In genomic region chr3:15175811-15176210, GRCm38 (mm10) we compare ENCODE assay signal across 26 mouse cellular contexts.
A peak's percentile ranks its signal among the peaks of the same experiment; 100 is the strongest.
DNase-seq lines count a peak whose midpoint lies in the region; ATAC-seq and TF ChIP-seq lines count a peak whose summit lies in the region.
"Had no signal": no experiment of that assay in that cellular context is flagged by ENCODE, and none has a peak within 500 bp of the region (broad histone marks: within the 10 kb centered on the region; RNA-seq: fewer than 3 reads in every experiment).

No protein-coding gene starts in this region.

- H3K9ac ChIP-seq in midbrain, postnatal 0 days (replicated peaks; ENCODE audit: low read length, poor library complexity, severe bottlenecking) = no peak overlapping the region
- H3K9ac ChIP-seq in midbrain, embryonic 16.5 days (ENCODE audit: low read depth, low read length) = no peak overlapping the region
- H3K9ac ChIP-seq in forebrain, embryonic 11.5 days (ENCODE audit: low read length) = no peak overlapping the region
- H3K9ac ChIP-seq: embryonic facial prominence, embryonic 12.5 days; embryonic facial prominence, embryonic 15.5 days; forebrain, embryonic 12.5 days; forebrain, embryonic 15.5 days; heart, embryonic 13.5 days; hindbrain, embryonic 14.5 days had no signal

- DNase-seq in midbrain, postnatal 0 days (ENCODE audit: low spot score) = no peak
- peak; percentile 34 to 60 for DNase-seq in spleen, adult 2 months (ENCODE audit: low read depth in 1 of 2, low spot score in 2 of 2)
- no peak for DNase-seq in cerebellum, adult 11 months
- no peak for DNase-seq in forebrain, embryonic 11.5 days (ENCODE audit: low spot score)
- no peak for DNase-seq in thymus, postnatal 36 days
- DNase-seq: adrenal gland, postnatal 10 days; adrenal gland, postnatal 36 days; cerebellum, adult 2 months; cerebellum, adult 9-11 months; cerebellum, postnatal 25 days; gastrocnemius, postnatal 25 days; heart, adult 2 months; heart, postnatal 14 days; heart, postnatal 4 days had no signal

- no peaks in the 10 kb centered on the region for H3K36me3 ChIP-seq in midbrain, postnatal 0 days (ENCODE audit: insufficient read depth, low read length)
- H3K36me3 ChIP-seq in midbrain, embryonic 16.5 days (ENCODE audit: control insufficient read depth, insufficient read depth, low read length) = no peaks in the 10 kb centered on the region
- no peaks in the 10 kb centered on the region for H3K36me3 ChIP-seq in spleen, adult 2 months (ENCODE audit: control insufficient read depth, insufficient read depth, low read length)
- H3K36me3 ChIP-seq in forebrain, embryonic 11.5 days (ENCODE audit: control insufficient read depth, insufficient read depth, low read length) = no peaks in the 10 kb centered on the region
- H3K36me3 ChIP-seq: embryonic facial prominence, embryonic 12.5 days; embryonic facial prominence, embryonic 15.5 days; forebrain, embryonic 12.5 days; forebrain, embryonic 15.5 days; G1E; heart, embryonic 10.5 days; heart, embryonic 13.5 days had no signal

- H3K4me1 ChIP-seq in midbrain, postnatal 0 days (ENCODE audit: insufficient read depth, low read length) = no peaks in the 10 kb centered on the region
- H3K4me1 ChIP-seq in midbrain, embryonic 16.5 days (ENCODE audit: control insufficient read depth, insufficient read depth, low read length) = no peaks in the 10 kb centered on the region
- peaks cover 11% of the 10 kb centered on the region for H3K4me1 ChIP-seq in spleen, adult 2 months (ENCODE audit: control insufficient read depth, insufficient read depth, insufficient read length)
- H3K4me1 ChIP-seq in forebrain, embryonic 11.5 days (replicated peaks; ENCODE audit: control insufficient read depth, insufficient read depth, low read length) = no peaks in the 10 kb centered on the region
- H3K4me1 ChIP-seq: embryonic facial prominence, embryonic 12.5 days; embryonic facial prominence, embryonic 15.5 days; forebrain, embryonic 12.5 days; forebrain, embryonic 15.5 days; heart, embryonic 10.5 days; heart, embryonic 13.5 days had no signal

- no peak overlapping the region for H3K4me2 ChIP-seq in midbrain, postnatal 0 days (ENCODE audit: low read depth, low read length, poor library complexity, severe bottlenecking)
- no peak overlapping the region for H3K4me2 ChIP-seq in midbrain, embryonic 16.5 days (ENCODE audit: low read length)
- no peak overlapping the region for H3K4me2 ChIP-seq in forebrain, embryonic 11.5 days (ENCODE audit: low read depth, low read length, severe bottlenecking)
- H3K4me2 ChIP-seq: embryonic facial prominence, embryonic 12.5 days; embryonic facial prominence, embryonic 15.5 days; forebrain, embryonic 12.5 days; forebrain, embryonic 15.5 days; heart, embryonic 13.5 days; hindbrain, embryonic 14.5 days had no signal

- no peak for TF ChIP-seq POLR2A in spleen, adult 2 months (IDR thresholded peaks at IDR 0.05; ENCODE audit: low read depth, low read length)

- H3K9me3 ChIP-seq in midbrain, postnatal 0 days (ENCODE audit: low read length) = no peaks in the 10 kb centered on the region
- no peaks in the 10 kb centered on the region for H3K9me3 ChIP-seq in midbrain, embryonic 16.5 days (replicated peaks; ENCODE audit: control insufficient read depth, low read length, poor library complexity, severe bottlenecking)
- H3K9me3 ChIP-seq in forebrain, embryonic 11.5 days (ENCODE audit: control insufficient read depth, low read length) = no peaks in the 10 kb centered on the region
- H3K9me3 ChIP-seq: embryonic facial prominence, embryonic 12.5 days; embryonic facial prominence, embryonic 15.5 days; forebrain, embryonic 12.5 days; forebrain, embryonic 15.5 days; G1E; heart, embryonic 10.5 days; heart, embryonic 13.5 days had no signal

- H3K4me3 ChIP-seq in midbrain, postnatal 0 days (ENCODE audit: low read depth, low read length) = no peak overlapping the region
- no peak overlapping the region for H3K4me3 ChIP-seq in midbrain, embryonic 16.5 days (ENCODE audit: low read depth, low read length)
- H3K4me3 ChIP-seq in spleen, adult 2 months (ENCODE audit: extremely low read depth, insufficient read depth, insufficient read length) = no peak overlapping the region
- H3K4me3 ChIP-seq in forebrain, embryonic 11.5 days (ENCODE audit: low read depth, low read length) = no peak overlapping the region
- H3K4me3 ChIP-seq: embryonic facial prominence, embryonic 12.5 days; embryonic facial prominence, embryonic 15.5 days; forebrain, embryonic 12.5 days; forebrain, embryonic 15.5 days; heart, adult 2 months; heart, embryonic 10.5 days; heart, embryonic 13.5 days had no signal

- TF ChIP-seq CTCF in midbrain, postnatal 0 days (IDR thresholded peaks at IDR 0.05) = no peak
- no peak for TF ChIP-seq CTCF in spleen, adult 2 months (IDR thresholded peaks at IDR 0.05; ENCODE audit: extremely low read depth, insufficient read depth, insufficient read length, insufficient replicate concordance)

- no peak overlapping the region for H3K27ac ChIP-seq in midbrain, postnatal 0 days (ENCODE audit: low read depth, low read length)
- no peak overlapping the region for H3K27ac ChIP-seq in midbrain, embryonic 16.5 days (ENCODE audit: low read length)
- no peak overlapping the region for H3K27ac ChIP-seq in spleen, adult 2 months (ENCODE audit: insufficient read depth, low read length)
- no peak overlapping the region for H3K27ac ChIP-seq in forebrain, embryonic 11.5 days (ENCODE audit: low read depth, low read length)
- H3K27ac ChIP-seq: embryonic facial prominence, embryonic 12.5 days; embryonic facial prominence, embryonic 15.5 days; forebrain, embryonic 12.5 days; forebrain, embryonic 15.5 days; heart, adult 2 months; heart, embryonic 10.5 days; heart, embryonic 13.5 days; hindbrain, embryonic 14.5 days; hindbrain, postnatal 0 days had no signal

- 83% methylated on average over 2 of the region's 2 CpGs for WGBS in midbrain, postnatal 0 days
- WGBS in midbrain, embryonic 16.5 days = 75% methylated on average over 2 of the region's 2 CpGs
- 47% methylated on average over 2 of the region's 2 CpGs for whole genome bisulfite sequencing in spleen, adult 2 months
- 91% methylated on average over 2 of the region's 2 CpGs for WGBS in forebrain, embryonic 11.5 days

- no peaks in the 10 kb centered on the region for H3K27me3 ChIP-seq in midbrain, postnatal 0 days (ENCODE audit: insufficient read depth, low read length)
- H3K27me3 ChIP-seq in midbrain, embryonic 16.5 days (ENCODE audit: control insufficient read depth, insufficient read depth, low read depth, low read length) = no peaks in the 10 kb centered on the region
- H3K27me3 ChIP-seq in spleen, adult 2 months (ENCODE audit: control insufficient read depth, insufficient read depth, low read length) = no peaks in the 10 kb centered on the region
- no peaks in the 10 kb centered on the region for H3K27me3 ChIP-seq in forebrain, embryonic 11.5 days (ENCODE audit: control insufficient read depth, insufficient read depth, low read length)
- H3K27me3 ChIP-seq: embryonic facial prominence, embryonic 12.5 days; embryonic facial prominence, embryonic 15.5 days; forebrain, embryonic 12.5 days; forebrain, embryonic 15.5 days; heart, embryonic 13.5 days; Patski had no signal

- ATAC-seq in midbrain, postnatal 0 days (ENCODE audit: low FRiP score) = 0 out of 2 replicates have a peak, but pooled peaks have one; percentile 31
- no peak for ATAC-seq in midbrain, embryonic 16.5 days
- peak; percentile 79 for ATAC-seq in neutrophil, adult 5-6 weeks (ENCODE audit: extremely low read depth, insufficient number of reproducible peaks, low FRiP score, poor library complexity, severe bottlenecking)
- no peak for ATAC-seq in forebrain, embryonic 11.5 days (replicated peaks; ENCODE audit: low FRiP score)
- ATAC-seq: forebrain, embryonic 15.5 days; hindbrain, postnatal 0 days; Patski had no signal

Comparison
In these comparisons a context has a peak if more than half of its experiments do, and no peak if none do; other contexts are left out.
1. ATAC-seq: peak in midbrain, postnatal 0 days (single experiment) and neutrophil, adult 5-6 weeks (single experiment); none in midbrain, embryonic 16.5 days (single experiment) and forebrain, embryonic 11.5 days (single experiment).
2. DNase-seq: peak in spleen, adult 2 months (2 of 2); none in midbrain, postnatal 0 days (single experiment), cerebellum, adult 11 months (single experiment), forebrain, embryonic 11.5 days (single experiment) and thymus, postnatal 36 days (0 of 2).